Mouse (Mus musculus) ES-Bruce4 (cell line): ENCODE measurements around the gene Cntnap2.

Source experiments
- CTCF ChIP-seq: IDR thresholded peaks from one replicate; pipeline ENCODE4 v1.8.1; 2011; ENCODE audit warnings: low read depth, low read length
- POLR2A ChIP-seq: IDR thresholded peaks from one replicate; pipeline ENCODE4 v1.8.1; 2011; ENCODE audit warnings: low read length; ENCODE audit not compliant: insufficient read depth

- TF ChIP-seq CTCF (no peak), POLR2A (no peak)
These were observed 2255.6 kb downstream of the Cntnap2 start for GRCm38 (mm10) chr6:47314507-47315334.
